Comparison of ENCODE assay signal across 23 mouse cellular contexts in genomic region chr11:78789370-78790060, GRCm38 (mm10). TPM values are rescaled to one million over a fixed set of nuclear protein-coding genes. Genes with fewer than 3 reads are reported as not detected.
DNase-seq lines count a peak whose midpoint lies in the region; ATAC-seq and TF ChIP-seq lines count a peak whose summit lies in the region.
"Had no signal": no experiment of that assay in that cellular context is flagged by ENCODE, and none has a peak within 500 bp of the region (broad histone marks: within the 10 kb centered on the region; RNA-seq: fewer than 3 reads in every experiment).

No protein-coding gene starts in this region.

- H3K27me3 ChIP-seq in midbrain, embryonic 14.5 days (ENCODE audit: control insufficient read depth, insufficient read depth, low read length), result no peaks in the 10 kb centered on the region
- H3K27me3 ChIP-seq in midbrain, postnatal 0 days (ENCODE audit: insufficient read depth, low read length), result no peaks in the 10 kb centered on the region
- H3K27me3 ChIP-seq in forebrain, embryonic 15.5 days, result no peaks in the 10 kb centered on the region
- H3K27me3 ChIP-seq: heart, embryonic 13.5 days had no signal

- H3K9me3 ChIP-seq in midbrain, embryonic 14.5 days (ENCODE audit: control insufficient read depth, low read length), result no peaks in the 10 kb centered on the region
- H3K9me3 ChIP-seq in midbrain, postnatal 0 days (ENCODE audit: low read length), result no peaks in the 10 kb centered on the region
- H3K9me3 ChIP-seq in forebrain, embryonic 15.5 days, result no peaks in the 10 kb centered on the region
- H3K9me3 ChIP-seq: embryonic facial prominence, embryonic 10.5 days; heart, embryonic 13.5 days; midbrain, embryonic 10.5 days had no signal

- no peak for TF ChIP-seq CTCF in midbrain, postnatal 0 days (IDR thresholded peaks at IDR 0.05)
- no peak for TF ChIP-seq CTCF in brain, embryonic 14.5 days (IDR thresholded peaks at IDR 0.05; ENCODE audit: borderline replicate concordance, extremely low read depth, insufficient read depth, insufficient read length)
- no peak for TF ChIP-seq CTCF in layer of hippocampus, adult 2 months (conservative IDR thresholded peaks at IDR 0.05)

- H3K36me3 ChIP-seq in midbrain, embryonic 14.5 days (ENCODE audit: control insufficient read depth, insufficient read depth, low read length), result no peaks in the 10 kb centered on the region
- H3K36me3 ChIP-seq in midbrain, postnatal 0 days (ENCODE audit: insufficient read depth, low read length), result no peaks in the 10 kb centered on the region
- H3K36me3 ChIP-seq in forebrain, embryonic 15.5 days, result no peaks in the 10 kb centered on the region
- H3K36me3 ChIP-seq: embryonic facial prominence, embryonic 10.5 days; heart, embryonic 13.5 days; midbrain, embryonic 10.5 days had no signal

- TF ChIP-seq POLR2A in brain, embryonic 14.5 days (IDR thresholded peaks at IDR 0.05; ENCODE audit: borderline replicate concordance, extremely low read depth, insufficient read depth, insufficient read length, poor library complexity, severe bottlenecking), result no peak

- no peak overlapping the region for H3K9ac ChIP-seq in midbrain, embryonic 14.5 days (replicated peaks; ENCODE audit: low read length)
- no peak overlapping the region for H3K9ac ChIP-seq in midbrain, postnatal 0 days (replicated peaks; ENCODE audit: low read length, poor library complexity, severe bottlenecking)
- no peak overlapping the region for H3K9ac ChIP-seq in forebrain, embryonic 15.5 days (replicated peaks)
- H3K9ac ChIP-seq: heart, embryonic 13.5 days had no signal

- no peak overlapping the region for H3K4me3 ChIP-seq in midbrain, embryonic 14.5 days (replicated peaks; ENCODE audit: low read depth, low read length)
- no peak overlapping the region for H3K4me3 ChIP-seq in midbrain, postnatal 0 days (ENCODE audit: low read depth, low read length)
- no peak overlapping the region for H3K4me3 ChIP-seq in forebrain, embryonic 15.5 days
- H3K4me3 ChIP-seq in layer of hippocampus, adult 2 months, result no peak overlapping the region
- H3K4me3 ChIP-seq: embryonic facial prominence, embryonic 10.5 days; heart, adult 2 months; heart, embryonic 13.5 days; midbrain, embryonic 10.5 days had no signal

- DNase-seq in midbrain, embryonic 14.5 days, result peak; percentile 24
- no peak for DNase-seq in midbrain, postnatal 0 days (ENCODE audit: low spot score)
- DNase-seq in brain, embryonic 14.5 days (ENCODE audit: low read depth), result peak; percentile 84
- DNase-seq in layer of hippocampus, adult 2 months (ENCODE audit: low spot score in 2 of 2), result no peak
- no peak for DNase-seq in layer of hippocampus, adult 9-10 months (ENCODE audit: low spot score)
- DNase-seq: adrenal gland, postnatal 10 days; B cell, adult 2 months; cerebellum, adult 9-10 months; gastrocnemius, postnatal 25 days; heart, adult 2 months; heart, postnatal 14 days; kidney, postnatal 25 days; layer of hippocampus, adult 9-11 months; left cerebral cortex, postnatal 4 days; right cerebral cortex, postnatal 25 days; spleen, adult 18-20 months had no signal

- no peak overlapping the region for H3K27ac ChIP-seq in midbrain, embryonic 14.5 days (replicated peaks; ENCODE audit: low read depth, low read length)
- H3K27ac ChIP-seq in midbrain, postnatal 0 days (ENCODE audit: low read depth, low read length), result no peak overlapping the region
- H3K27ac ChIP-seq in forebrain, embryonic 15.5 days (replicated peaks), result peak overlapping the region; percentile 60
- H3K27ac ChIP-seq in layer of hippocampus, adult 2 months, result no peak overlapping the region
- H3K27ac ChIP-seq: embryonic facial prominence, embryonic 10.5 days; heart, adult 2 months; heart, embryonic 13.5 days; hindbrain, postnatal 0 days had no signal

- ATAC-seq in midbrain, embryonic 14.5 days (ENCODE audit: low FRiP score, low TSS enrichment), result no peak
- no peak for ATAC-seq in midbrain, postnatal 0 days (ENCODE audit: low FRiP score)
- peak; percentile 27; the same call in 1 of the 2 replicates for ATAC-seq in forebrain, embryonic 15.5 days (replicated peaks)
- ATAC-seq in inflammation-experienced regulatory T-cells, adult 6 months, result no peak
- ATAC-seq: hindbrain, postnatal 0 days; intestine, postnatal 0 days had no signal

- H3K4me1 ChIP-seq in midbrain, embryonic 14.5 days (ENCODE audit: control insufficient read depth, insufficient read depth, low read length), result peaks cover 28% of the 10 kb centered on the region
- H3K4me1 ChIP-seq in midbrain, postnatal 0 days (ENCODE audit: insufficient read depth, low read length), result peaks cover 8% of the 10 kb centered on the region; the same call in 1 of the 2 replicates
- H3K4me1 ChIP-seq in forebrain, embryonic 15.5 days, result peaks cover 51% of the 10 kb centered on the region

- no peak overlapping the region for H3K4me2 ChIP-seq in midbrain, embryonic 14.5 days (ENCODE audit: low read length)
- no peak overlapping the region for H3K4me2 ChIP-seq in midbrain, postnatal 0 days (ENCODE audit: low read depth, low read length, poor library complexity, severe bottlenecking)
- no peak overlapping the region for H3K4me2 ChIP-seq in forebrain, embryonic 15.5 days (replicated peaks)
- H3K4me2 ChIP-seq: heart, embryonic 13.5 days had no signal

- 34% methylated on average over 11 of the region's 11 CpGs for WGBS in midbrain, embryonic 14.5 days
- WGBS in midbrain, postnatal 0 days, result 46% methylated on average over 11 of the region's 11 CpGs
- 27% methylated on average over 11 of the region's 11 CpGs for WGBS in forebrain, embryonic 15.5 days

RNA-seq across cellular contexts. Expression of gene Lyrm9, which starts 36.9 kb away (rescaled TPM):
- polyA plus RNA-seq in midbrain, embryonic 14.5 days (2014; fragmentation: Nextera tagmentation; extraction: Ambion mirVana), result 26.1 and 30.9 TPM in 2 replicates
- 24.7 and 30.2 TPM in 2 replicates for total RNA-seq in midbrain, postnatal 0 days (2014; rRNA removed)
- 49.4 and 51.4 TPM in 2 replicates for polyA plus RNA-seq in midbrain, postnatal 0 days (2015; fragmentation: Nextera tagmentation; extraction: Ambion mirVana)
- 18.8 and 22.8 TPM in 2 replicates for polyA plus RNA-seq in brain, embryonic 14.5 days (2012; rRNA removed)
- 29.7 and 32.7 TPM in 2 replicates for polyA plus RNA-seq in forebrain, embryonic 15.5 days (2015; fragmentation: Nextera tagmentation; extraction: Ambion mirVana)
- total RNA-seq in layer of hippocampus, adult 2 months (2021), result 10 to 100 TPM; 20.6 to 22.0 TPM
- polyA plus RNA-seq in inflammation-experienced regulatory T-cells, adult 6 months (2017; shearing (Covaris generic)), result 10 to 100 TPM; 17.9 to 38.4 (median 28.3) TPM

RNA-seq across cellular contexts. Expression of gene Ccnq, which starts 38.0 kb away (rescaled TPM):
- 34.9 and 35.2 TPM in 2 replicates for polyA plus RNA-seq in midbrain, embryonic 14.5 days (2014; fragmentation: Nextera tagmentation; extraction: Ambion mirVana)
- 27.0 and 31.6 TPM in 2 replicates for total RNA-seq in midbrain, postnatal 0 days (2014; rRNA removed)
- polyA plus RNA-seq in midbrain, postnatal 0 days (2015; fragmentation: Nextera tagmentation; extraction: Ambion mirVana), result 28.9 and 34.4 TPM in 2 replicates
- polyA plus RNA-seq in brain, embryonic 14.5 days (2012; rRNA removed), result 31.7 and 52.6 TPM in 2 replicates
- 36.4 and 40.4 TPM in 2 replicates for polyA plus RNA-seq in forebrain, embryonic 15.5 days (2015; fragmentation: Nextera tagmentation; extraction: Ambion mirVana)
- 10 to 100 TPM; 20.0 to 20.7 TPM for total RNA-seq in layer of hippocampus, adult 2 months (2021)
- polyA plus RNA-seq in inflammation-experienced regulatory T-cells, adult 6 months (2017; shearing (Covaris generic)), result 10 to 100 TPM; 32.5 to 41.1 (median 38.2) TPM

Comparison
In these comparisons a context has a peak if more than half of its experiments do, and no peak if none do; other contexts are left out.
1. DNase-seq: peak in midbrain, embryonic 14.5 days (single experiment) and brain, embryonic 14.5 days (single experiment); none in midbrain, postnatal 0 days (single experiment), layer of hippocampus, adult 2 months (0 of 2) and layer of hippocampus, adult 9-10 months (single experiment).